Mouse (Mus musculus): ENCODE results near the gene Slc11a2.

DNA sequence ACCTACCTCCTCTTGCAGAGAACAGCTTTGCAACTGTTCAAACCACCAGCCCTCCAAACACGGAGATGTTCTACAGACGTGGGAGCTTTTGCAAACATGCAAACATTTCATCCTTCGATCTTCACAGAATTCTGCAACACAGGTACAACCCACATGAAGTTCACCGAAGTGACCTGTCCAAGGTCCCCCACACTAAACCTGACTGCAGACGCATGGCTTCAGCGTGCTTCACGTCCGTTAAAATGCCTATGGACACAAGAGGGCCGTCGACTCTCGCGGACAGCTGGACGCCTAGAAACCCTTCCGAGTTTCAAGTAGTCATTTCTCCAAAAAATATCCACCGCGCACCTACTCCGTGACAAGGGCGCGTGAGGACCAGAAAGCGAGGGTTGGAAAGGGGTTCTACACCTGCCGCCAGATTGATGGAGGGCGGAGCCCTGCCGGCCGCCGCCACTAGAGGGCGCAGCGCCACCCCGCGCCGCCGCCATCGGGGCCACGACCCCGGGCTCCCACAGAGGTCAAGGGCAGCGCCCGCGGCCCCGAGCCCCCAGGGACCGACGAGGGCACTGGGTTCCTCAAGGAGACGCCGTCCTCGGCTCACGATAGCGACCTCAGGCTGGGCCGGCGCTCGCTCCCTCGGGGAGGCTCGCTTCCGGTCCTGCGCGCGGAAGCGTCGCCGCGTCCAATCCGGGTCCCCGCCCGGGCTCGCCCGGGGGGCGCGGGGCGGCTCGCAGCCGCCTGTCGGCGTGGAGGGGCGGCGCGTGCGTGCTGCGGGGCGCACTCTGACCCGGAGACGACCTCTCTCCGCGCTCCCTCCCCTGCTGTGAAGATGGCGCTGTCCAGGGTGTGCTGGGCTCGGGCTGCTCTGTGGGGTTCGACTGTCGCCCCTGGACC is 43.7 kb upstream of the Slc11a2 start, which contains the start of gene Letmd1:
- TF ChIP-seq CTCF (IDR thresholded peaks at IDR 0.05; ENCODE audit: low read depth, low read length) (peak; percentile 95), POLR2A (IDR thresholded peaks at IDR 0.05; ENCODE audit: borderline replicate concordance, low read depth, low read length) (peak; percentile 25; the same call in 1 of the 2 replicates)

All from bone marrow macrophage, adult 2 months (primary cell).